In the genomic region with DNA sequence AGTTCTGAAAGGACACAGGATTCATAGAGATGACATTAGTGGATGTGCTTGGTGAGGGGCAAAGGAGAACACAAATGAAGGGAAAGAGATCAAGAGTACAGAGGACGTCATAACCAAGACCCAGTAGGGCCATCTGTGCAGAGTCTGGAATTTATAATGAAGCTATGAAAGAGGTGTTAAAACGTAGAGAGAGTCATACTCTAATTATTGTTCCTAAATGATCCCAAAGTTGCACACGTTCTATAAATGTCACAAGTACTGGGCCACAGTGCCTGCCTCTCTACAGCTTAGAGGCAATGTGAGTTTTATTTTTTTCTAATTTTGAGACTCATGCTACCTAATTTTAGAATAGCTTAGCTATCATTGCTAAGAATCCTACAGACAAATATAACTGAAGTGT, we compare ENCODE assay signal across 18 mouse cellular contexts.
"Had no signal": no experiment of that assay in that cellular context is flagged by ENCODE, and none has a peak within 500 bp of the region (broad histone marks: within the 10 kb centered on the region; RNA-seq: fewer than 3 reads in every experiment).

No protein-coding gene starts in this region.

- H3K27ac ChIP-seq: lung, embryonic 15.5 days; macrophage; midbrain, embryonic 13.5 days; midbrain, embryonic 15.5 days; neural tube, embryonic 12.5 days; stomach, embryonic 15.5 days; stomach, postnatal 0 days had no signal

- H3K9ac ChIP-seq: liver, postnatal 0 days; lung, embryonic 15.5 days; midbrain, embryonic 13.5 days; midbrain, embryonic 15.5 days; neural tube, embryonic 12.5 days; stomach, embryonic 15.5 days had no signal

- H3K4me1 ChIP-seq: lung, embryonic 15.5 days; midbrain, embryonic 15.5 days; neural tube, embryonic 12.5 days; stomach, embryonic 15.5 days had no signal

- H3K4me2 ChIP-seq: lung, embryonic 15.5 days; midbrain, embryonic 11.5 days; midbrain, embryonic 13.5 days; midbrain, embryonic 15.5 days; neural tube, embryonic 12.5 days; stomach, embryonic 15.5 days had no signal

- H3K9me3 ChIP-seq: lung, embryonic 15.5 days; megakaryocyte, embryonic 14.5 days; midbrain, embryonic 13.5 days; midbrain, embryonic 15.5 days; neural tube, embryonic 12.5 days; stomach, embryonic 15.5 days had no signal

- H3K4me3 ChIP-seq: lung, embryonic 15.5 days; megakaryocyte, embryonic 14.5 days; midbrain, embryonic 13.5 days; midbrain, embryonic 15.5 days; neural tube, embryonic 12.5 days; stomach, embryonic 15.5 days had no signal

- H3K27me3 ChIP-seq: lung, embryonic 15.5 days; megakaryocyte, embryonic 14.5 days; midbrain, embryonic 13.5 days; midbrain, embryonic 15.5 days; neural tube, embryonic 12.5 days; stomach, embryonic 15.5 days had no signal

- ATAC-seq: liver, postnatal 0 days; lung, postnatal 0 days; midbrain, embryonic 13.5 days; midbrain, embryonic 15.5 days had no signal

- DNase-seq: liver, postnatal 0 days; lung, adult 2 months; lung, postnatal 14 days; lung, postnatal 36 days; right cerebral cortex, postnatal 14 days; thymus, adult 18-20 months; thymus, postnatal 14 days; thymus, postnatal 36 days had no signal

- H3K36me3 ChIP-seq: lung, embryonic 15.5 days; midbrain, embryonic 13.5 days; midbrain, embryonic 15.5 days; neural tube, embryonic 12.5 days; stomach, embryonic 15.5 days had no signal
